Mouse (Mus musculus) stomach, adult 2 months (tissue): ENCODE measurements around the gene Zbed6. TPM values are rescaled to one million over a fixed set of nuclear protein-coding genes. Genes with fewer than 3 reads are reported as not detected.

Experiments used
- polyA plus RNA-seq: library from polyadenylated mRNA; depleted of rRNA; stranded (reverse); fragments of >200 nt; gene quantifications from 2 replicates; pipeline ENCODE4 v1.2.3, GENCODE M21; 2012; rRNA removed

Zbed6 gene
- polyA plus RNA-seq: 0.10 and 0.13 TPM in 2 replicates

GRCm38 (mm10) chr1:133660466-133661202 is at the start of gene Zbed6:
Gene Zbed6 (minus strand): TSS chr1:133660885.

DNA sequence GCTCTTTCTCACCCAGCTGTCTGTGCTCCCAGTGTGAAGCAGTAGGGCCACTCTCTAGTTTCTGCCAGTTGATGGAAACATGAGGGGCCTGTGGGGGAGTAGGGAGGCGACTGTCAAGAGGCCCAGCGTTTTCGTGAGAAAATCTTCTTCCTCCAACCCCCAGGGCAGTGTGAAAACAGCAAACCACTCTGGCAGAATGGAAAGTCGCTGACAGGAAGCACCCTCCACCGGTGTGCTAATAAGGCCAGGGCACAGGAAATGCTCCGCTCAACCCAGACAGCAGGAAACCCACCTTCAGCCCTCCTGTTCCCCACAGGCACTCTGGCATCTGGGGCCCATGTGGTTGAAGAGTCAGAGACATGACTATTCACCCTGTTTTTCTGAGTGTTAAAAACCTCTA is 29.2 kb upstream of the Zbed6 start, which contains the start of gene Lax1:
Lax1 (minus strand) TSS at position 212 of the 400 bp plus-strand sequence.

DNA sequence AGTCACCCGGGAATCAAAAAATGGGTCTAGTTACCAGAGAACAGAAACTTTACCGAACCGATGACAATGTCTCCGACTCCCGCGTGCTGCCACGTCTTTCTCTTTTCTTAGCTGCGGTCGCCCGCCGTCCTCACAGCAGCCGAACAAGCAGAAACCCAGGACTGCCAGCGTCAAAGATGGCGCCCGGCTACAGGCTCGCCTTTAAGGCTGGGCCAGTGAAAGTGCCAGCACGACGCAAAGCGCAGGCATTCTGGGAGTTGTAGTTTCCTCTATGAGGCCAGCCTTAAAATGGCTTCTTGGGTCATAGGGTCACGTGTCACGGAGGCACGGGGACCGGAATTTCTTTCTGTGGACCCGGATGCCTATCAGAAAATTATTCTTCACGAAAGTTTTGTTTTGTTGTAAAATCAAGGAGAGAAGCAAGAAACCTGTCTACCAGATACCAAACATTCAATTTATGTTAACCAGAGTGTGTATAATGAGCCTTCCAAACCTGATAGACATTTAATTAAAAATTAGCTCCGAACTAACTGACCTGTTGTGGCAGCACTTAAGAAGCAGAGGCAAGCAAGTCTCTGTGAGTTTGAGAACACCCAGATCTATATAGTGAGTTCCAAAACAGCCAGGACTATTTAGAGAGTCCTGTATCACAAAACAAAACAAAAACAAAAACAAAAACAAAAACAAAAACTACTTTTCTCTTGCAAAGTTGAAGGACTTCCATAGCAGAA is 683 bp upstream of the Zbed6 start, which contains the start of gene Gm38394:
Gm38394 (minus strand) TSS at position 116 of the 731 bp plus-strand sequence.

DNA sequence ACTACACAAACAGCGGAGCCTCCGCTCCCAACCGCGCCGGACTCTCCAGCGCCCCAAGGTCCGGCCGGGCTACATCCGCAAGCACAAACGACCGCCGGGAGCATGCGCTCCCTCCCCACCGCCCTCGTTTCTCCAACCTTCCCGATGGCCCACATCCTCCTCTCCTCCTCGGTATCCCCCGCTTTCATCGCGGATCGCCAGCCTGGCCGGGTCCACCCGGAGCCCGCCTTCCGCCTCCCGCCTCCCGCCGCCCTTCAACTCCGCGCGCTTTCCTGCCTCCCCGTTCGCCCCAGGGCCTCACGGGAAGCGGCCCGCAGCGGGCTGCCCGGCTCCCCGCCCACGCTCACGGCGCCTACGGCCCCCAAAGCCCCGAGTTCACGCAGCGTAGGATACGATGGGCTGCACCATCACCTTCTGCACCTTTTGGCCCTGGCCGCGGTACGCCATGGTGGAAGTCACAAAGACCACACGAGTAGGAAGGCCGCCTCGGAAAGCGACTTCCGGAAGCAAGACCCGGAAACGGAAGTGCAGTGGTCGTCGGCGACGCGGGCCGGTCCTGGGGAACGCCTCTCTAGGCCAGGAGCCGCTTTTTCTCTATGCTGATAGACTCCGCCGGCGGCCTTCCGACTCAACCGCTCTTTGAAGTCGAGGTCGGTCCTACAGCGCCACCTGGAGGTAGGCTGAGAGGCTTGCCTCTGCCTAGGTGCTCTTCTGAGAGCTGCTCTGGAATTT is 50.7 kb downstream of the Zbed6 start, which contains the start of gene Snrpe:
Snrpe (minus strand) TSS at position 521 of the 732 bp plus-strand sequence.

Other genes with a start within 250 kb of the Zbed6 start
- 27.3 and 30.8 TPM in 2 replicates for gene Sox13, start 236.5 kb downstream of the Zbed6 start, polyA plus RNA-seq
- 2.0 and 2.9 TPM in 2 replicates for gene Snrpe, start 50.6 kb downstream of the Zbed6 start, polyA plus RNA-seq
- gene Gm38394, start 433 bp upstream of the Zbed6 start, polyA plus RNA-seq: 0.35 and 0.55 TPM in 2 replicates
- gene Lax1, start 29.2 kb upstream of the Zbed6 start, polyA plus RNA-seq: 0.45 and 0.58 TPM in 2 replicates
- gene Atp2b4, start 140.2 kb upstream of the Zbed6 start, polyA plus RNA-seq: 4.3 and 7.4 TPM in 2 replicates
- 15.5 and 23.9 TPM in 2 replicates for gene Optc, start 247.1 kb upstream of the Zbed6 start, polyA plus RNA-seq